Mouse (Mus musculus): ENCODE results near the gene Prdx5. TPM values are rescaled to one million over a fixed set of nuclear protein-coding genes. Genes with fewer than 3 reads are reported as not detected.

The Prdx5 gene
- polyA plus RNA-seq, 1 experiment: 177 TPM

Other genes starting within 250 kb of the Prdx5 start
- 25.1 and 30.9 TPM in 2 replicates for gene Rps6ka4, start 69.5 kb downstream of the Prdx5 start, polyA plus RNA-seq (2012; rRNA removed)
- 6.7 and 11.6 TPM in 2 replicates for gene Ccdc88b, start 51.9 kb downstream of the Prdx5 start, polyA plus RNA-seq (2012; rRNA removed)
- gene Trmt112, start 408 bp downstream of the Prdx5 start, polyA plus RNA-seq (2012; rRNA removed): 79.9 and 88.6 TPM in 2 replicates
- gene Esrra, start 11.7 kb upstream of the Prdx5 start, polyA plus RNA-seq (2012; rRNA removed): 175 and 234 TPM in 2 replicates
- gene Catsperz, start 15.3 kb upstream of the Prdx5 start, polyA plus RNA-seq (2012; rRNA removed): 0.19 TPM in 1 of 2 replicates, not detected in the other
- gene Kcnk4, start 24.4 kb upstream of the Prdx5 start, polyA plus RNA-seq (2012; rRNA removed): not detected in 2 replicates
- 78.2 and 105 TPM in 2 replicates for gene Bad, start 31.8 kb upstream of the Prdx5 start, polyA plus RNA-seq (2012; rRNA removed)
- 63.3 and 70.7 TPM in 2 replicates for gene Gpr137, start 32.4 kb upstream of the Prdx5 start, polyA plus RNA-seq (2012; rRNA removed)
- gene Ppp1r14b, start 64.9 kb upstream of the Prdx5 start, polyA plus RNA-seq (2012; rRNA removed): 98.4 and 98.9 TPM in 2 replicates
- 383 and 614 TPM in 2 replicates for gene Plcb3, start 66.4 kb upstream of the Prdx5 start, polyA plus RNA-seq (2012; rRNA removed)
- gene Fkbp2, start 70.4 kb upstream of the Prdx5 start, polyA plus RNA-seq (2012; rRNA removed): 63.9 and 76.9 TPM in 2 replicates
- gene Vegfb, start 77.5 kb upstream of the Prdx5 start, polyA plus RNA-seq (2012; rRNA removed): 17.2 and 17.5 TPM in 2 replicates
- gene Dnajc4, start 82.5 kb upstream of the Prdx5 start, polyA plus RNA-seq (2012; rRNA removed): 44.6 and 46.9 TPM in 2 replicates
- gene Nudt22, start 86.0 kb upstream of the Prdx5 start, polyA plus RNA-seq (2012; rRNA removed): 59.3 and 68.1 TPM in 2 replicates
- 10.0 and 11.4 TPM in 2 replicates for gene Trpt1, start 86.0 kb upstream of the Prdx5 start, polyA plus RNA-seq (2012; rRNA removed)
- 17.3 and 20.1 TPM in 2 replicates for gene Fermt3, start 109.4 kb upstream of the Prdx5 start, polyA plus RNA-seq (2012; rRNA removed)
- gene Stip1, start 129.9 kb upstream of the Prdx5 start, polyA plus RNA-seq (2012; rRNA removed): 43.9 and 51.2 TPM in 2 replicates
- 19.2 and 22.4 TPM in 2 replicates for gene Macrod1, start 146.7 kb upstream of the Prdx5 start, polyA plus RNA-seq (2012; rRNA removed)
- gene Flrt1, start 195.6 kb upstream of the Prdx5 start, polyA plus RNA-seq (2012; rRNA removed): 0.14 TPM in 2 replicates